Mouse (Mus musculus) common myeloid progenitor, adult 5-6 weeks (primary cell): ENCODE data around the gene Hes3. TPM values are rescaled to one million over a fixed set of nuclear protein-coding genes. Genes with fewer than 3 reads are reported as not detected.

Experiments
- ATAC-seq: replicated peaks from 2 replicates; pipeline ENCODE4 v1.8.0; 2016; ENCODE audit warnings: low read depth, mild to moderate bottlenecking, moderate TSS enrichment, inconsistent platforms; ENCODE audit not compliant: poor library complexity, severe bottlenecking
- total RNA-seq: library from RNA; stranded (forward); fragments of 200-1000, 187-1606 nt; gene quantifications from 2 replicates; pipeline ENCODE4 v1.2.3, GENCODE M21; 2017

The Hes3 gene
- not detected in 2 replicates for total RNA-seq

DNA sequence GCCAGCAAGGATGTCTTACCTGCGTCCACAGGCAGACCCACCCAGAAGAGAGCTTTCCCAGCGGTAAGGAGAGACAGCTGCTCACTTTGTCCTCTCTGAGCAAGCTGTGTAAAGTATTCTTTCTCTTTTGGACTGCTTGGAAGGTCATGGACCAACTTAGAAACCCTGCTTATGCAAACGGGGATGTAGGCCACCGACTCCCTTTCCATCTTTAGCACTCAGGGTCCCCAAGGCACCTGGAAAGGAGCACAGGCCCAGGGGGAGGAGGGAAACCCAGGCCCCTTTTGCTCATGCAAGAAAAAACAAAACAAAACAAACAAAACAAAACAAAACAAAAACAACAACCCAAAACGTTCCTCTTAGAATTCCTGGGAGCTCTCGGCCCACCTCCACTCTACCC lies at the start of gene Hes3:
Hes3 (minus strand) TSS at position 101 of the 400 bp plus-strand sequence.
- no peak for ATAC-seq

DNA sequence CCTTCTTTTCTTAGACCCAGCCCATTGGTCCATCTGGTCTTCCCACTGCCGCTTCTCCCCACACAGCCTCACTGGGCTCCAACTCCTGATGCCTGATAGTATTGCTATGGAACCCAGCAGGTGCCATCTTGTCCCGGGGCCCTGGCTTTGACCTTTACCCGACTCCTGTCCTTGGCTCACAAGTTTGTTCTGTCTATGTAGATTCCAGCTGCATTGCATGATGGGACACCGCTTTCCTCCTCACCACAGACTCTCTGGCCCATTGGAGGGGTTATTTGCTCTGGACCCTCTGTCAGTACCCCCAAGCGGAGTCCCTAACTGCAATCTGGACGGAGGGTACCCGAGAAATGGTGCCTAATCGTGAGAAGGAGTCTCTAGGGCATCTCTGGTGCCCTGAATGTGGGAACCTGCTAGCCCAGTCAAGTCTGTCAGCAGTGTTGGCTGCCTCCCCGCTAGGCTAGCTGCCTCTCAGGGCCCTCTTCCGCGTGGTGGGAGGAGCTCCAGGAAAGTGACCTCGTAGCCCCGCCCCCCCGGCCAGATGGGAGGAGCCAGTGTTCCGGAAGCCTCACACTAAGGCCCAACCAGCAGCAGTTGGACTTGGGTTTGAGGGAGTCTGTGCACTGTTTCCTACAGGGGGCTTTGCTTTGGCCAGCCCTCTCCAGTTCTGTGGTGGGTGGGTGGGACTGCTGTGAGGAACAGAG lies 49.3 kb upstream of the Hes3 start:
- peak; percentile 60 for ATAC-seq

DNA sequence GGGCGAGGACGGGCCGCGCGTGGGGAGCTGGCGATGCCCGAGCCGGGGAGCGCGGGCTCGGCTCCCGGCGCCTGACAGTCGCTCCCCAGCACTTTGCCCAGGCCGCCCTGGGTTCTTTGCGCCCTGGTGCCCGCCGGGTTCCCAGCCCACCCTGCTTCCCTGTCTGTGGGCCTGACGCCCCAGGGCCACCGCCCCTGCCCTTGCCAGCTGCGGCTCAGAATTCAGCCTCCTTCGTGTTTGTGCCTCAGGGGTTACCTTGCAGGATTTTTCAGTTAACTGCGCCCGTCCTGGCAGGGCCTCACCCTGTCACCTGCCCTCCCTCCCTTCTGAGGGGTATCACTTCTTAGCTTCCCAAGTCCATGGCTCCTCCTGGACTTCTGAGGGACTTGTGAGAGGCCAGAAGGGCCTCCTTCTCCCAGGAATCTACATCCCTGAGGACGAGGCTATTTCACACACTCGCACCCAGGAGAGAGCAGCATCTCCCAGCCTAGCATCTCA lies 47.9 kb upstream of the Hes3 start:
- no peak for ATAC-seq

DNA sequence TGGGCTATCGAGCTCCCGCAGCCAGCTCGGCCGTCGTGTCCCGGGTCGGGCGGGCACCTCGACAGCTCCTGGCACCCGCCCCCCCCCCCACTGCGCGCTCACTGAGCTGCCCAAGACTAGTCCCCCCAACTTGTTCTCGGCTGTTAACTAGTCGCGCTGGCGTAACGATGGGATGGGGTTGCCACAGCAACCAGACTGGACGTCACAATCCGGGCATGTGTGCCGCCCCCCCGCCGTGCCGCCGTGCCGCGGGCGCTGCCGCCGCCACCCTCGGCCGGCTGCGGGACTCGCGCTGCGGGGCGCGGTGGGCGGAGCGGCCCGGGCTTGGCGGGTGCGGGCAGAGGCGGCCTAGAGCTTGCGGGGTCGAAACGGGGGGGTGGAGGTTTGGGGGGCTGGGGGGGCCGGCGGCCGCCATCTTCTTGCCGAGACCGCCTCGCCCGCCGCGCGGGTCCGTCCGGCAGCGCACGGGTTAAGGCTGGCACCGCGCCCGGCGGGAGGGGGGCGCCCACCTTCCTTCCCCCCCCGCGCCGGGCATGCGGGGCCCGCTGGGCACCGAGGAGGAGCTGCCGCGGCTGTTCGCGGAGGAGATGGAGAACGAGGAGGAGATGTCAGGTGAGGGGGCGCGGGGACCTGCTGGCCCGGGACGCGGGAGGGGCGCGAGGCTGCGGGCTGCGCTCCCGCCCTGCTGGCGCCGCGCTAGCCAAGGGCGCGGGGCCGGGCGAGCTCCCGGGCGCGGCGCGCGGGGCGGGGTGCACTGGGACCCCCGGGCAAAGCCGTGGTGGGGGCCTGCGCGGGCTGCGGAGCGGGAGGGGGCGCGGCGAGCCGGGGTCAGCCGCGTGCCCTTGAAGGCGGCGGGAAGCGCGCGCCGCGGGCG lies 47.2 kb upstream of the Hes3 start, which contains the start of gene Chd5:
Chd5 (plus strand) TSS at position 233 of the 874 bp plus-strand sequence.
- ATAC-seq = peak; percentile 2; the same call in 1 of the 2 replicates

- no peak for ATAC-seq
These were observed 46.3 kb upstream of the Hes3 start for GRCm38 (mm10) chr4:152337772-152338171.

DNA sequence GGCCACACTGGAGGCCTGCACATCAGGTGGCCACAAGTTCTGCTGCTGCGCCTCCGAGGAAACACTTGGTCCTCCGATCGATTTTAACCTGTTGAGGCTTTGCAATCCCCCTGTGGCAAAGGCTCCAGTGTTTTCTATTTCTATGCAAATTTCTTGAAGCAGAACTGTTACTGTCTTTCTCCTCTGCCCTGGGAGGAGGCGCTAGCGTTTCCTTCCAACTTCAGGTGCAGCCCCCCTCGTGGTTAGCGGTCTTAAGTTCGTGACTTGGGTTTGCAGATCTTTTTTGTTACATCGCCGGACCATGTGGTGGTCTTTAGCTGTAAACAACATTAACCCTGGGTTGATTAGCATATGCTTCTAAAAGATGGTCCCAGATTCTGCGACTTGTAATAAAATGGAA lies 42.1 kb upstream of the Hes3 start:
- no peak for ATAC-seq

DNA sequence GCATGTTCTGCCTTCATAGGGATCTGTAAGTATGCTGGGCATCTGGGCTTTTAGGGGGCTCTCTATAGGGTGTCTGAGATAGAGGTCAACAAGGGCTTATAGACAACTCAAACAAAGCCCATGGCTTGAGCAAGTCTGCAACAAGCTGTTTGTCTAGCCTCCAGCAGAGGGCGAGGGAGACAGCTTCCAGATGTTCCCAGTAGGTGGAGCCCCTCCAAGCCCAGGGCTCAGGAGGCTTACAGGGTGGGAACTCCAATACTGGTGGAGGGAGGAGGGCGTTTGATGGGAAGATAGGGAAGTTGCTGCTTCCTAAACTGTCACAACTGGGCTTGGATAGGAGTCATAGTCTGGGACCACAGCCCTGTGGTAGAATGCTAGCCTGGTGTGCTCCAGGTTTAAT lies 41.5 kb upstream of the Hes3 start:
- peak; percentile 90 for ATAC-seq

- 0 out of 2 replicates have a peak, but pooled peaks have one; percentile 10 for ATAC-seq
These were observed 37.2 kb upstream of the Hes3 start for GRCm38 (mm10) chr4:152328691-152329090.

DNA sequence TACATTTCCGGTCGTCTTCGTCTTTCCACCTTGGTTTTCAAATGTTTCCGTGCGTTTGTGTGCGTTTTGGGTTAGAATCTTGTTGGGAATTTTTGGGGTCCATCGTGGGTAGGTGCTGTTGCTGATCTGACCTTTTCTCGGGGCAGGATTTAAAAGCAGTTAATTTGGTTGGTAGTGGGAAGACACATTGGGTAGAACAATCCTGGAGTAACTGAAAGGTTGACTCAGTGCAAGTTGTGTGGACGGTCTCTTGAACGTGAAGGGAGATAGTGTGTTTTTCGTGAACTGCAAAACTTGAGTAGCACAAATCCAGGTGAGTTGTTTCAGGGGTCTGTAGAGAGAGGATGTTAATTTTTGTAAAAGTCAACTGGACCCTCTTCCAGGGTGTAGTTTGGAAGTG lies 35.1 kb upstream of the Hes3 start:
- ATAC-seq = no peak

DNA sequence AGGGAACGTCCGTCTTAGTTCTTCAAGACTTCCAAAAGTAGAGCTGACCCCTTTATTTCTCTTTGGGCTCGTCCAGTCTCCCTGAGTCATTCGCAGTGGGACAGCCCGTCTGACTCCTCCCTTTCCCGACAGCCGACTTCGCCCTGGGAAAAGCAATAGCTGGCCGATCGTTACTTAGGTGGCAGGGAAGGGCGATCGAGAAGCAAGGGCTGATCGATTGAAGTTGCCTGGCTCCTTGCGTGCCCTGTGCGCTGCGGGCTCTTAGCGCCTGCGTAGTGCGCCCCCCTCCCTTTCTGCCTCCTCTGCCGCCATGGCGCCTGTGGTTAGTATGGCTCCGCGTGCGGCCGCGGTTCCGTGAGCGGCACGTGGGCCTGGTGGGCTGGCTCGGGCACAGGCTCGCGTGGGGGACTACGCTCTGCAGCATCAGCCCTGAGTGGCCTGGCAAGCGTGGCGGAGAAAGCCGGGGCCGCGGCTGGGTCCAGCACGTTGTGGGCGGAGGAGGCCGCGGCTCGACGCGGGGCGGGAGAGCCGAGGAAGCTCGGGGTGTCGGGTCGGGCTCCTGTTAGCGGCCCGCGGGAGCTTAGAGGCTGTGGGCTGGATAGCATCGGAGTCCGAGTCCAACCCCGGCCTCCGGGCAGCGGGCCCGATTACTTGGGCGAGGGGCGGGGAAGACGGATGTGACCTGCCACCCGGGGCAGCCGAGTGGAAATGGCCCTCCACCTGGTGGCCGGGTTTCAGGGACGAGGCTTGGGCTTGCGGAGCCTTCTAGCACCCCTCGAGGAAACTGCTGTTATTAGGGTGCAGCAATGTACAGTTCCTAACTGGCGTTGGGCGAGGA lies 34.3 kb upstream of the Hes3 start, which contains the start of gene Rpl22:
Rpl22 (plus strand) TSS at position 169 of the 838 bp plus-strand sequence.
- ATAC-seq = peak; percentile 94

- ATAC-seq = 0 out of 2 replicates have a peak, but pooled peaks have one; percentile 1
These were observed 33.4 kb upstream of the Hes3 start for GRCm38 (mm10) chr4:152324641-152325562.

DNA sequence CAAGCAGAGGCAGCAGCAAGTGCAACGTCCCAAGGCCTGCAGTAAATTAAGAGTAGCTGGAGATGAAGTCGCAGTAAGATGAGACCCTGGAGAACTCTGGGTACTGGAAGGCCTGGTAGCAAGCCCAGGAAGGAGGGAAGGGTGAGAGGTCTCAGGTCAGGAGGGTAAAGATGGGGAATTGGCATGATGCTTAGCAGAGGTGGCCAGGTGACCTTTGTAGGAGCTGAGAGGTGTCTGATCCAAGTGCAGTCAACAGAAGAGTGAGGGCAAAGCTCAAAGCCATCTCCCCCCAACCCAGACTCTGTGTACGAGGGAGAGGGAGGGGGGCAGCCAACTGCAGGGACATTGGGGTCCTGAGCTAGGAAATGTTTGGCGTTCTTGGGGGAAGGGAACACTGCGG lies 30.0 kb upstream of the Hes3 start:
- no peak for ATAC-seq

DNA sequence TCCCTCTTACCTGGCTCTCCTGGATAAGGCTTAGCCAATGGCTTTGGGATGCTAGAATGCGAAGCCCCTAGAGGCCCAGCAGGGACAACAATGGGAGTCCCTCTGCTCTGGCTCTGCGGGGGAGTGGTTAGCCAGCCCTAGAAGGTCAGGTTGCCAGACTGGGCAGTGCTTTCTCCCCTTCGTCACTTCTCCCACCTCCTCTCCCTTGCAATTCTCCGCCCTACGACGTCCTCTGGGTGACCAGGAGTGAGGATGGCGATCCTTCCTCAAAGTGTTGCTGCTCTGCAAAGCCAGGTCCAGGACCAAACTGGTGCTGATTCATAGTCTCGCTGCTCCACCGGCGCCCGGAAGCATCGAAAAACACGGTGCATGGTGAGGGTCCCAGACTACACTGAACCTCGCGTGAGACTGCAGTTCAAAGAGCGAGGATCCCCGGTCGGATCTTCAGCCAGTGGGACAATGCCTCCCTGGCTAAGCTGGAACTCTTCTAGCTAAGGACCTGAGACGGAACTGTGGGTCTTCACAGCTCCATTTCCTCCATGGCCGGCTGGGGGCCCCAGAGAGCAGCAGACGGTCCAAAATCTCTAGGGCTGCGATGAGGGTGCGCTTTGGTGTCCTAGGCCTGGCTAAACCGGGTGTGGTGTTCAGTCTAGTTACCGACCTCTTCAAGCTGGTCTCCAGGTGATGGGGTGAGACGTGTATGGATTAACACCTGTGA lies 27.2 kb upstream of the Hes3 start, which contains the start of gene Rnf207:
Rnf207 (minus strand) TSS at position 477 of the 718 bp plus-strand sequence.
- ATAC-seq = peak; percentile 91

- no peak for ATAC-seq
These were observed 26.2 kb upstream of the Hes3 start for GRCm38 (mm10) chr4:152317631-152318033.

DNA sequence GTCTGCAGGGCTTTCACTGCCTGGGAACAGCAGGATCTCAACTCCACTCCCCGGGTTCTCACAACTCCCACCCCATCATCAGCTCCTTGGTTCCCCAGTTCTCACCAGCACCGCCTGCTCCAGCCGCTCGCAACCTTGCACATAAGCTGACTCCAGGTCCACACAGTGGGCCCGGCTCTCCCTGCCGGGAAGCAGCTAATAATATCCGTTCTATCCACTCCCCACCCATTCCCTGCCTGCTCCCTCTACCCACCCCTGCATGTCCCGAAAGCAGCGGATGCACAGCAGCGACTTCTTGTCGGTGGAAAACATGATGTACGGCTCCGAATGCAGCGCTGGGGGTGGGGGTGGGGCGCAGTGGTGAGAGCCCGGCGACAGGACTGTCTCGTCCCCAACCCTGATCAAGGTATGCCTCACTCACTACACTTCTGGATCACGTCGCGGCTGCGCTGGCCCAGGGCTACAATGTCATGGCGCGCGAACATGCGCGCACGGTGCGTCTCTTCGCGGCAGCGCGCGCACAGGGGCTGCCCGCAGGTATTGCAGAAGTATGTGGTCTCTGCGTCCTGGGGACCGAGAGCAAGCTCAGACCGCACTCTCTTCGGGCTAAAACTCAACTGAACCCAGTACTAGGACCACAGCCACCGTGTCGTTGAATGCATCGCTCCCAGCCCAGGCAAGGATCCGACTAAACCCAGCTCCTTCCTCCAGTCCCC lies 24.2 kb upstream of the Hes3 start:
- ATAC-seq = peak; percentile 46

- ATAC-seq = no peak
These were observed 22.5 kb upstream of the Hes3 start for GRCm38 (mm10) chr4:152313934-152314333.

GRCm38 (mm10) chr4:152313211-152313632 lies 21.8 kb upstream of the Hes3 start:
- peak; percentile 31 for ATAC-seq
